9 mouse cellular contexts compared by ENCODE assay signal in the genomic region with DNA sequence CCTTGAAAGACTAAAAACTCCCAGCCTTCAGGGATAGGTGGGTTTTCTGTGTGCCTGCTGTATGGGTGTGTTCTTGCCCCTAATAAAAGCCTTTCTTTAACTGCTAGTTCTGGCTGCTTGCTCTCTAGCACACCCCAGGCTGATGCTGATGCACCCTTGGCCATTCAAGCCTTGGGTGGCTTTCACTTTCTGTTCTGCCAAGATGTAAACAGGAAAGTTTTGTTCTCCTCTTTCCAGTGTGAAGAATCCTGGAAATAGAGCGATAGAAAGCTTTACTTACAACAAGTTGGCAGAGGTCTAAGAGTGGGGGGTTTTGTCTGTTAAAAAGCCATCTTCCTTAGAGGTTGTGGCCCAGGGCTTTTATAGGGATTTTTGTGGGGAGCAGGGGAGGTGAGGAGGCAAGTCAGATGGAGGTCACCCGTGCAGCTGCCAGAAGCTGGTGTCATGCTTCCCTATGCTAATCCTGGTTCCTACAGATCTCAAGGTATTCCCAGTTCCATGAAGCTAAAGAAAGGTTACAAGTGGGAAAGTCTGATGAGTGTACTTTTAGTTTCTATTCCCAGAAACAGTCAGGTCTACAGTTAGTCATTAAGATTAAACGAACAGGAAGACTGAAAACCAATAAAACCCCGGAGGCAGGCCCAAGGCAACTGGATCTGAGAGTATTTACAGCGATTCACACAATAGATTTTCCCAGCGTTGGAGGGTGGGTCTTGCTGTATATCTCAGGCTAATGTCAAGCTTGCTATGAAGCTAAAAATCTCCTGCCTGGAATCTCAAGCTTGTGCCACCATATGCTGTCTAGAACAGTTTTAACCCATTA. TPM values are rescaled to one million over a fixed set of nuclear protein-coding genes. Genes with fewer than 3 reads are reported as not detected.
DNase-seq lines count a peak whose midpoint lies in the region; ATAC-seq lines count a peak whose summit lies in the region.
"Had no signal": no experiment of that assay in that cellular context is flagged by ENCODE, and none has a peak within 500 bp of the region (broad histone marks: within the 10 kb centered on the region; RNA-seq: fewer than 3 reads in every experiment).

No protein-coding gene starts in this region.

- ATAC-seq in CD4-positive, CD25-positive, alpha-beta regulatory T cell, adult 4 months = peak; percentile 91
- ATAC-seq in inflammation-experienced regulatory T-cells, adult 6 months = peak; percentile 88

- DNase-seq in A20 (ENCODE audit: low read depth, low spot score) = peak; percentile 41
- DNase-seq in natural killer cell, adult 2 months (ENCODE audit: low spot score in 2 of 2) = peak; percentile 42 to 46
- no peak for DNase-seq in urinary bladder, postnatal 4 days (ENCODE audit: low spot score in 2 of 2)
- no peak for DNase-seq in layer of hippocampus, postnatal 25 days (ENCODE audit: extremely low spot score in 1 of 2, low spot score in 1 of 2)
- no peak for DNase-seq in kidney, postnatal 4 days
- DNase-seq: cerebellum, adult 9-10 months; right cerebral cortex, postnatal 14 days had no signal

RNA-seq across cellular contexts. Expression of gene Parp9, which starts 19.3 kb away (rescaled TPM):
- 10 to 100 TPM; 73.8 to 98.6 TPM for polyA plus RNA-seq in CD4-positive, CD25-positive, alpha-beta regulatory T cell, adult 4 months (2017; shearing (Covaris generic))
- 10 to 100 TPM; 62.4 to 76.7 (median 76.5) TPM for polyA plus RNA-seq in inflammation-experienced regulatory T-cells, adult 6 months (2017; shearing (Covaris generic))
- total RNA-seq in layer of hippocampus, postnatal 25 days (2021) = 1 to 10 TPM; 2.6 to 3.5 TPM

RNA-seq across cellular contexts. Expression of gene Dtx3l, which starts 20.0 kb away (rescaled TPM):
- 10 to 100 TPM; 60.4 to 61.4 TPM for polyA plus RNA-seq in CD4-positive, CD25-positive, alpha-beta regulatory T cell, adult 4 months (2017; shearing (Covaris generic))
- 10 to 100 TPM; 47.2 to 59.8 (median 52.9) TPM for polyA plus RNA-seq in inflammation-experienced regulatory T-cells, adult 6 months (2017; shearing (Covaris generic))
- total RNA-seq in layer of hippocampus, postnatal 25 days (2021) = 1 to 10 TPM; 4.2 to 4.5 TPM

RNA-seq across cellular contexts. Expression of gene Parp14, which starts 47.6 kb away (rescaled TPM):
- 10 to 100 TPM; 47.4 to 58.6 TPM for polyA plus RNA-seq in CD4-positive, CD25-positive, alpha-beta regulatory T cell, adult 4 months (2017; shearing (Covaris generic))
- polyA plus RNA-seq in inflammation-experienced regulatory T-cells, adult 6 months (2017; shearing (Covaris generic)) = 10 to 100 TPM; 36.0 to 48.6 (median 36.6) TPM
- 1 to 10 TPM; 1.1 to 1.5 TPM for total RNA-seq in layer of hippocampus, postnatal 25 days (2021)

RNA-seq across cellular contexts. Expression of gene Kpna1, which starts 59.6 kb away (rescaled TPM):
- 10 to 100 TPM; 42.1 to 46.4 TPM for polyA plus RNA-seq in CD4-positive, CD25-positive, alpha-beta regulatory T cell, adult 4 months (2017; shearing (Covaris generic))
- 10 to 100 TPM; 39.8 to 41.2 (median 40.9) TPM for polyA plus RNA-seq in inflammation-experienced regulatory T-cells, adult 6 months (2017; shearing (Covaris generic))
- total RNA-seq in layer of hippocampus, postnatal 25 days (2021) = 100 to 1,000 TPM; 125 to 138 TPM

Comparison
In these comparisons a context has a peak if more than half of its experiments do, and no peak if none do; other contexts are left out.
1. DNase-seq: peak in A20 (single experiment) and natural killer cell, adult 2 months (2 of 2); none in urinary bladder, postnatal 4 days (0 of 2), layer of hippocampus, postnatal 25 days (0 of 2) and kidney, postnatal 4 days (0 of 2).